Mouse (Mus musculus): ENCODE measurements at regions not wholly inside any gene's neighbourhood (a gene's known extent, or its start where the extent isn't known, plus 50 kb on each side); places are given as distances from the start of the nearest gene placed in this dataset.

- no peak for DNase-seq (ENCODE audit: low spot score in 2 of 2)
Measured at GRCm38 (mm10) chr13:88144591-88144990, 676.7 kb upstream of the Edil3 start.

GRCm38 (mm10) chr13:88186579-88186978 lies 634.7 kb upstream of the Edil3 start:
- DNase-seq (ENCODE audit: low spot score in 2 of 2) = no peak

GRCm38 (mm10) chr13:88201717-88202323 lies 619.5 kb upstream of the Edil3 start:
- peak; percentile 7 to 10 for DNase-seq (ENCODE audit: low spot score in 2 of 2)

- DNase-seq (ENCODE audit: low spot score in 2 of 2) = no peak
Measured at GRCm38 (mm10) chr13:88240448-88240847, 580.8 kb upstream of the Edil3 start.
